Mouse (Mus musculus): ENCODE measurements at regions not wholly inside any gene's neighbourhood (a gene's known extent, or its start where the extent isn't known, plus 50 kb on each side); places are given as distances from the start of the nearest gene placed in this dataset.

DNA sequence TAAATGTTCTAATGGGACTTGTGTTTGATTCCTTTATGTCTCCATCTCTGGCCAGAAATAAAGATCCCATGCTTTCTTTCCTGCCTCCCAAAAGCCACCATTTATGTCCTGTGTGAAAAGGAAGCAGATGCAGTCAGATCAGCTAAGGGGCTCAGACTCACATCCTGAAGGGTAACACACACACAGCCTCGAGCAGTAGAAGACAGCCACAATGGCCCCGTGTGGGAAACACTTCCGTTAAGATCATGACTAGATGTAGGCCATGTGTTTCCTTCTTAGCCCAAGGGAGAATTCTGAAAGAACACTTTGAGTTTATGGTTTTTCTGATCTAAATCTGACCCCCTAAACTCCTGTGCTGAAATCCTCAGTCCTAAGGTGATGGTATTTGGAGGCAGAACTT, 110.4 kb upstream of the Gm3448 start:
- H3K4me3 ChIP-seq (ENCODE audit: low read depth, low read length) = no peak overlapping the region
- 75% methylated on average over 3 of the region's 3 CpGs for WGBS
- DNase-seq (ENCODE audit: low spot score) (no peak), ATAC-seq (ENCODE audit: insufficient number of reproducible peaks, low FRiP score, low TSS enrichment, low read depth) (no peak)
- H3K9ac ChIP-seq (ENCODE audit: low read length) = no peak overlapping the region
- H3K9me3 ChIP-seq (ENCODE audit: control insufficient read depth, low read length) = no peaks in the 10 kb centered on the region
- H3K27me3 ChIP-seq (ENCODE audit: control insufficient read depth, insufficient read depth, low read length) = no peaks in the 10 kb centered on the region
- H3K4me2 ChIP-seq (ENCODE audit: low read depth, severe bottlenecking) = no peak overlapping the region
- H3K4me1 ChIP-seq (ENCODE audit: control insufficient read depth, insufficient read depth, low read length) = no peaks in the 10 kb centered on the region
- H3K36me3 ChIP-seq (ENCODE audit: control insufficient read depth, insufficient read depth, low read length) = no peaks in the 10 kb centered on the region
- no peak overlapping the region for H3K27ac ChIP-seq (replicated peaks; ENCODE audit: low read depth, low read length)

GRCm38 (mm10) chr17:15146607-15147006, 105.3 kb upstream of the Gm3448 start:
- H3K9me3 ChIP-seq (ENCODE audit: control insufficient read depth, low read length) = no peaks in the 10 kb centered on the region
- no peak overlapping the region for H3K27ac ChIP-seq (replicated peaks; ENCODE audit: low read depth, low read length)
- DNase-seq (ENCODE audit: low spot score) = no peak
- 59% methylated on average over 7 of the region's 7 CpGs for WGBS
- no peaks in the 10 kb centered on the region for H3K4me1 ChIP-seq (ENCODE audit: control insufficient read depth, insufficient read depth, low read length)
- H3K4me2 ChIP-seq (ENCODE audit: low read depth, severe bottlenecking) = no peak overlapping the region
- ATAC-seq (ENCODE audit: insufficient number of reproducible peaks, low FRiP score, low TSS enrichment, low read depth) = no peak
- no peak overlapping the region for H3K4me3 ChIP-seq (ENCODE audit: low read depth, low read length)
- H3K36me3 ChIP-seq (ENCODE audit: control insufficient read depth, insufficient read depth, low read length) = no peaks in the 10 kb centered on the region
- H3K9ac ChIP-seq (ENCODE audit: low read length) = no peak overlapping the region
- H3K27me3 ChIP-seq (ENCODE audit: control insufficient read depth, insufficient read depth, low read length) = no peaks in the 10 kb centered on the region

DNA sequence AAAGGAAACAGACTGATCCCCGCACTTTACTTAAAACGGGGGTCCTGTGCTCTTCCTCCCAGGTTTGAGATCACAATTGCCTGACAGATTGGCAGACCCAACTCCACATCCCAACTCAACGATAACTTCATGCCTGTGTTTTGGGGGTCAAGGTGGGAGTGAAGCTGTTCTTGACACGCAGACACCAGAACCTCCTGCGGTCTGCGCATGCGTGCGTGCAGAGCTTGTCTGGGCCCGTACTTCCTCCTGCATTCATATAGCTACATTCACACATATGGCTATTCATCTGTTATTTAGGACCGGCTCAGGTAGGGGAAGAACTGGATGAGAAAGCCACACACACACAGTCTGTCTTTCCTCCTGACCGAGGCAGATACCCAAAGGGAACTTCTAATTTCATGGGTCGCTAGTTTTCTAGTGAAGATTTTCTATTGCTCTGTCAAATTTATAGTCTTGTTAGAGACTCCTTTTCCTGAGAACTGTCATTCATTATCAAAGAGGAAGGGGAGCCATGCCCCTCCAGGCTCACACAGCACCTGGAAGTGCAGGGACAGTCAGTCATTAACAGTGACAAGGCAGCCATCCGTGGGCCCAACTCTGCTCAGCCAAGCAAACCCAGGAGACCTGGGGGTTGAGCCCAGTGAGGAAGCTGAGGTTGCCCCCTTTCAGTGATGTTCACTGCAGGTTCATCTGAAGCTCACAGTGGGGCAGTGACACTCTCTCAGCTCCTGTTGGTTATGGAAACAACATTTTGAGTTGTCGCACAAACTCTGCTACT, 104.0 kb upstream of the Gm3448 start:
- H3K9ac ChIP-seq (ENCODE audit: low read length) = no peak overlapping the region
- H3K4me2 ChIP-seq (ENCODE audit: low read depth, severe bottlenecking) = no peak overlapping the region
- no peaks in the 10 kb centered on the region for H3K9me3 ChIP-seq (ENCODE audit: control insufficient read depth, low read length)
- 79% methylated on average over 14 of the region's 14 CpGs for WGBS
- ATAC-seq (ENCODE audit: insufficient number of reproducible peaks, low FRiP score, low TSS enrichment, low read depth) (no peak), DNase-seq (ENCODE audit: low spot score) (no peak)
- no peaks in the 10 kb centered on the region for H3K36me3 ChIP-seq (ENCODE audit: control insufficient read depth, insufficient read depth, low read length)
- no peak overlapping the region for H3K27ac ChIP-seq (replicated peaks; ENCODE audit: low read depth, low read length)
- H3K4me3 ChIP-seq (ENCODE audit: low read depth, low read length) = no peak overlapping the region
- H3K27me3 ChIP-seq (ENCODE audit: control insufficient read depth, insufficient read depth, low read length) = no peaks in the 10 kb centered on the region
- H3K4me1 ChIP-seq (ENCODE audit: control insufficient read depth, insufficient read depth, low read length) = no peaks in the 10 kb centered on the region

GRCm38 (mm10) chr17:15140391-15140790, 99.1 kb upstream of the Gm3448 start:
- Histone ChIP-seq H3K36me3 (ENCODE audit: control insufficient read depth, insufficient read depth, low read length) (no peaks in the 10 kb centered on the region), H3K27me3 (ENCODE audit: control insufficient read depth, insufficient read depth, low read length) (no peaks in the 10 kb centered on the region), H3K4me2 (ENCODE audit: low read depth, severe bottlenecking) (no peak overlapping the region), H3K9me3 (ENCODE audit: control insufficient read depth, low read length) (no peaks in the 10 kb centered on the region), H3K9ac (ENCODE audit: low read length) (no peak overlapping the region), H3K4me1 (ENCODE audit: control insufficient read depth, insufficient read depth, low read length) (no peaks in the 10 kb centered on the region), H3K4me3 (ENCODE audit: low read depth, low read length) (no peak overlapping the region), H3K27ac (replicated peaks; ENCODE audit: low read depth, low read length) (no peak overlapping the region)
- DNase-seq (ENCODE audit: low spot score) (no peak), ATAC-seq (ENCODE audit: insufficient number of reproducible peaks, low FRiP score, low TSS enrichment, low read depth) (no peak)
- 59% methylated on average over 4 of the region's 4 CpGs for WGBS

Measured in limb, embryonic 11.5 days (tissue).